Mouse (Mus musculus) MEL (cell line): ENCODE results near the gene Wipf1. TPM values are rescaled to one million over a fixed set of nuclear protein-coding genes. Genes with fewer than 3 reads are reported as not detected.

Experiments
- DNase-seq: peaks from one replicate; pipeline ENCODE4 v3.0.0; 2011; ENCODE audit warnings: low read depth, low spot score
- H3K27ac ChIP-seq: 2 replicates; pipeline ENCODE4 v1.5.1; 2012; ENCODE audit warnings: low read depth, mild to moderate bottlenecking, control low read depth, low read length, moderate library complexity; ENCODE audit not compliant: control insufficient read depth
- H3K27me3 ChIP-seq, 2 experiments: fragments of 150-350 bp in 1 of 2; sonication (generic) in 1 of 2; 2 replicates each; pipeline ENCODE4 v1.6.1; 2012; ENCODE audit warnings: low read length in 2 of 2, mild to moderate bottlenecking in 2 of 2, improper control_type of control experiment in 1 of 2, moderate library complexity in 1 of 2; ENCODE audit not compliant: insufficient read depth in 2 of 2, control insufficient read depth in 1 of 2
- H3K36me3 ChIP-seq, 2 experiments: 2 replicates each; pipeline ENCODE4 v1.6.1; 2012 to 2014; ENCODE audit warnings: low read length in 2 of 2, improper control_type of control experiment in 1 of 2, inconsistent platforms in 1 of 2, mild to moderate bottlenecking in 1 of 2; ENCODE audit not compliant: insufficient read depth in 2 of 2, control insufficient read depth in 1 of 2
- H3K4me1 ChIP-seq, 2 experiments: fragments of 150-350 bp in 1 of 2; sonication (generic) in 1 of 2; 2 replicates each; pipeline ENCODE4 v1.6.1; 2012; ENCODE audit warnings: low read length in 2 of 2, improper control_type of control experiment in 1 of 2, mild to moderate bottlenecking in 1 of 2; ENCODE audit not compliant: insufficient read depth in 2 of 2, control insufficient read depth in 1 of 2
- H3K4me3 ChIP-seq, 2 experiments: fragments of 150-350 bp in 1 of 2; sonication (generic) in 1 of 2; 2 replicates each; pipeline ENCODE4 v1.5.1; 2012; ENCODE audit warnings: low read depth in 2 of 2, low read length in 2 of 2, mild to moderate bottlenecking in 2 of 2, moderate library complexity in 2 of 2, control low read depth in 1 of 2, improper control_type of control experiment in 1 of 2; ENCODE audit not compliant: control insufficient read depth in 1 of 2, insufficient read depth in 1 of 2
- H3K79me2 ChIP-seq: 2 replicates; pipeline ENCODE4 v1.6.1; 2012; ENCODE audit warnings: mild to moderate bottlenecking, low read length, moderate library complexity; ENCODE audit not compliant: control insufficient read depth, poor library complexity, insufficient read depth
- H3K9ac ChIP-seq: 2 replicates; pipeline ENCODE4 v1.6.1; 2012; ENCODE audit warnings: low read depth, mild to moderate bottlenecking, control low read depth, low read length, moderate library complexity; ENCODE audit not compliant: control insufficient read depth, poor library complexity, severe bottlenecking
- H3K9me3 ChIP-seq: fragments of 150-350 bp; sonication (generic); replicated peaks from 2 replicates; pipeline ENCODE4 v1.6.1; 2012; ENCODE audit warnings: mild to moderate bottlenecking, low read length, improper control_type of control experiment, moderate library complexity; ENCODE audit not compliant: insufficient read depth
- BHLHE40 ChIP-seq: IDR thresholded peaks from 2 replicates; pipeline ENCODE4 v1.6.1; 2012; ENCODE audit warnings: low read depth, mild to moderate bottlenecking, inconsistent platforms, low read length, improper control_type of control experiment, borderline replicate concordance
- CHD1 ChIP-seq: IDR thresholded peaks from 2 replicates; pipeline ENCODE4 v1.6.1; 2012; ENCODE audit warnings: low read depth, mild to moderate bottlenecking, inconsistent platforms, low read length, improper control_type of control experiment
- CHD2 ChIP-seq: IDR thresholded peaks from 2 replicates; pipeline ENCODE4 v1.6.1; 2011; ENCODE audit warnings: low read length, improper control_type of control experiment
- CTCF ChIP-seq, 3 experiments: IDR thresholded peaks in 2 of 3; conservative IDR thresholded peaks in 1 of 3; 2 replicates each; pipeline ENCODE4 v1.5.1; 2011 to 2012; ENCODE audit warnings: low read length in 3 of 3, low read depth in 2 of 3, mild to moderate bottlenecking in 2 of 3, improper control_type of control experiment in 1 of 3, inconsistent platforms in 1 of 3, mixed read lengths in 1 of 3, moderate library complexity in 1 of 3; ENCODE audit not compliant: control insufficient read depth in 1 of 3, insufficient read depth in 1 of 3, poor library complexity in 1 of 3, severe bottlenecking in 1 of 3
- E2F4 ChIP-seq: IDR thresholded peaks from 2 replicates; pipeline ENCODE4 v1.6.1; 2011; ENCODE audit warnings: low read depth, low read length, improper control_type of control experiment, borderline replicate concordance
- ELF1 ChIP-seq: IDR thresholded peaks from 2 replicates; pipeline ENCODE4 v1.6.1; 2014; ENCODE audit warnings: low read depth, mild to moderate bottlenecking, inconsistent platforms, low read length, improper control_type of control experiment, moderate library complexity
- EP300 ChIP-seq, 2 experiments: IDR thresholded peaks; 2 replicates each; pipeline ENCODE4 v1.6.1; 2011; ENCODE audit warnings: improper control_type of control experiment in 2 of 2, low read length in 2 of 2, low read depth in 1 of 2, mild to moderate bottlenecking in 1 of 2
- ETS1 ChIP-seq: IDR thresholded peaks from 2 replicates; pipeline ENCODE4 v1.6.1; 2012; ENCODE audit warnings: low read depth, mild to moderate bottlenecking, inconsistent platforms, low read length, improper control_type of control experiment, moderate library complexity
- GABPA ChIP-seq: IDR thresholded peaks from 2 replicates; pipeline ENCODE4 v1.6.1; 2012; ENCODE audit warnings: low read depth, mild to moderate bottlenecking, inconsistent platforms, low read length, improper control_type of control experiment, moderate library complexity
- GATA1 ChIP-seq: IDR thresholded peaks from 2 replicates; pipeline ENCODE4 v1.6.1; 2011; ENCODE audit warnings: low read depth, low read length, improper control_type of control experiment
- HCFC1 ChIP-seq: IDR thresholded peaks from 2 replicates; pipeline ENCODE4 v1.6.1; 2012; ENCODE audit warnings: low read depth, mild to moderate bottlenecking, inconsistent platforms, low read length, improper control_type of control experiment, moderate library complexity
- JUND ChIP-seq: IDR thresholded peaks from 2 replicates; pipeline ENCODE4 v1.6.1; 2011; ENCODE audit warnings: low read depth, mild to moderate bottlenecking, improper control_type of control experiment, low read length
- KAT2A ChIP-seq: conservative IDR thresholded peaks from 2 replicates; pipeline ENCODE4 v1.6.1; 2012; ENCODE audit warnings: low read depth, low read length, improper control_type of control experiment, inconsistent platforms
- MAFK ChIP-seq: IDR thresholded peaks from 2 replicates; pipeline ENCODE4 v1.6.1; 2011; ENCODE audit warnings: low read depth, mild to moderate bottlenecking, low read length, improper control_type of control experiment, borderline replicate concordance
- MAX ChIP-seq: IDR thresholded peaks from 2 replicates; pipeline ENCODE4 v1.6.1; 2011; ENCODE audit warnings: low read length, improper control_type of control experiment
- MAZ ChIP-seq: IDR thresholded peaks from 2 replicates; pipeline ENCODE4 v1.6.1; 2012; ENCODE audit warnings: low read depth, mild to moderate bottlenecking, inconsistent platforms, low read length, improper control_type of control experiment
- MEF2A ChIP-seq: IDR thresholded peaks from 2 replicates; pipeline ENCODE4 v1.6.1; 2014; ENCODE audit warnings: low read depth, mild to moderate bottlenecking, inconsistent platforms, low read length, improper control_type of control experiment; ENCODE audit not compliant: poor library complexity, insufficient replicate concordance, severe bottlenecking; ENCODE audit errors: extremely low read depth
- MXI1 ChIP-seq: IDR thresholded peaks from 2 replicates; pipeline ENCODE4 v1.6.1; 2011; ENCODE audit warnings: mild to moderate bottlenecking, low read depth, low read length, improper control_type of control experiment
- MYB ChIP-seq: IDR thresholded peaks from 2 replicates; pipeline ENCODE4 v1.6.1; 2011; ENCODE audit warnings: mild to moderate bottlenecking, low read depth, low read length, improper control_type of control experiment
- MYC ChIP-seq: IDR thresholded peaks from 2 replicates; pipeline ENCODE4 v1.6.1; 2011; ENCODE audit warnings: low read depth, mild to moderate bottlenecking, low read length, improper control_type of control experiment, moderate library complexity
- NELFE ChIP-seq: IDR thresholded peaks from 2 replicates; pipeline ENCODE4 v1.6.1; 2011; ENCODE audit warnings: low read depth, low read length, improper control_type of control experiment
- NRF1 ChIP-seq: IDR thresholded peaks from 2 replicates; pipeline ENCODE4 v1.6.1; 2014; ENCODE audit warnings: low read depth, mild to moderate bottlenecking, inconsistent platforms, low read length, improper control_type of control experiment, moderate library complexity; ENCODE audit not compliant: poor library complexity, insufficient read depth, severe bottlenecking
- POLR2A ChIP-seq, 2 experiments: IDR thresholded peaks; 2 replicates each; pipeline ENCODE4 v1.6.1; 2011 to 2012; ENCODE audit warnings: low read length in 2 of 2, mild to moderate bottlenecking in 2 of 2, control low read depth in 1 of 2, improper control_type of control experiment in 1 of 2, low read depth in 1 of 2, moderate library complexity in 1 of 2; ENCODE audit not compliant: control insufficient read depth in 1 of 2, insufficient read depth in 1 of 2, poor library complexity in 1 of 2
- POLR2AphosphoS2 ChIP-seq: IDR thresholded peaks from 2 replicates; pipeline ENCODE4 v1.6.1; 2011; ENCODE audit warnings: low read length, improper control_type of control experiment
- POLR2AphosphoS5 ChIP-seq: IDR thresholded peaks from 2 replicates; pipeline ENCODE4 v1.6.1; 2012; ENCODE audit warnings: low read depth, borderline replicate concordance, mild to moderate bottlenecking, inconsistent platforms, low read length, moderate library complexity, mixed read lengths
- RAD21 ChIP-seq: IDR thresholded peaks from 2 replicates; pipeline ENCODE4 v1.6.1; 2011; ENCODE audit warnings: mild to moderate bottlenecking, low read depth, low read length, improper control_type of control experiment
- RCOR1 ChIP-seq: IDR thresholded peaks from 2 replicates; pipeline ENCODE4 v1.6.1; 2012; ENCODE audit warnings: low read depth, mild to moderate bottlenecking, inconsistent platforms, low read length, improper control_type of control experiment
- SIN3A ChIP-seq: IDR thresholded peaks from 2 replicates; pipeline ENCODE4 v1.6.1; 2012; ENCODE audit warnings: low read length, improper control_type of control experiment, inconsistent platforms
- SMC3 ChIP-seq: IDR thresholded peaks from 2 replicates; pipeline ENCODE4 v1.6.1; 2011; ENCODE audit warnings: low read depth, low read length, improper control_type of control experiment
- TAL1 ChIP-seq: IDR thresholded peaks from 2 replicates; pipeline ENCODE4 v1.6.1; 2012; ENCODE audit warnings: mild to moderate bottlenecking, inconsistent platforms, low read length, moderate library complexity, mixed read lengths
- TCF12 ChIP-seq: IDR thresholded peaks from 2 replicates; pipeline ENCODE4 v1.6.1; 2014; ENCODE audit warnings: low read depth, mild to moderate bottlenecking, inconsistent platforms, low read length, improper control_type of control experiment, moderate library complexity
- USF1 ChIP-seq: IDR thresholded peaks from 2 replicates; pipeline ENCODE4 v1.6.1; 2014; ENCODE audit warnings: low read depth, mild to moderate bottlenecking, inconsistent platforms, low read length, improper control_type of control experiment, moderate library complexity
- USF2 ChIP-seq, 2 experiments: IDR thresholded peaks; 2 replicates each; pipeline ENCODE4 v1.6.1; 2011 to 2012; ENCODE audit warnings: improper control_type of control experiment in 2 of 2, low read length in 2 of 2, borderline replicate concordance in 1 of 2, inconsistent platforms in 1 of 2, low read depth in 1 of 2, mild to moderate bottlenecking in 1 of 2; ENCODE audit not compliant: insufficient read depth in 1 of 2
- ZC3H11A ChIP-seq: IDR thresholded peaks from 2 replicates; pipeline ENCODE4 v1.6.1; 2012; ENCODE audit warnings: low read depth, mild to moderate bottlenecking, inconsistent platforms, low read length, improper control_type of control experiment
- ZKSCAN1 ChIP-seq: IDR thresholded peaks from 2 replicates; pipeline ENCODE4 v1.6.1; 2012; ENCODE audit warnings: low read depth, mild to moderate bottlenecking, inconsistent platforms, low read length, improper control_type of control experiment, moderate library complexity
- ZMIZ1 ChIP-seq: IDR thresholded peaks from 2 replicates; pipeline ENCODE4 v1.6.1; 2012; ENCODE audit warnings: low read depth, mild to moderate bottlenecking, inconsistent platforms, low read length, improper control_type of control experiment, moderate library complexity
- ZNF384 ChIP-seq: IDR thresholded peaks from 2 replicates; pipeline ENCODE4 v1.6.1; 2012; ENCODE audit warnings: low read depth, mild to moderate bottlenecking, inconsistent platforms, low read length, improper control_type of control experiment
- polyA plus RNA-seq, 2 experiments: library from polyadenylated mRNA; stranded (reverse) in 1 of 2; unstranded in 1 of 2; fragments of >175 nt in 1 of 2; fragments of >200 nt in 1 of 2; gene quantifications; 2 replicates each; pipeline versions ENCODE4 v1.2.1 to v1.2.4; 2012; ENCODE audit warnings: low replicate concordance in 2 of 2, low read depth in 1 of 2; ENCODE audit not compliant: insufficient read length in 2 of 2, insufficient read depth in 1 of 2, missing spikeins in 1 of 2
- total RNA-seq: library from RNA; depleted of rRNA; stranded (reverse); fragments of 300-350 nt; gene quantifications from 2 replicates; pipeline ENCODE4 v1.2.3, GENCODE M21; 2012

Gene Wipf1
- total and polyA plus RNA-seq, 3 experiments = 5.2 to 83.9 (median 27.1) TPM

DNA sequence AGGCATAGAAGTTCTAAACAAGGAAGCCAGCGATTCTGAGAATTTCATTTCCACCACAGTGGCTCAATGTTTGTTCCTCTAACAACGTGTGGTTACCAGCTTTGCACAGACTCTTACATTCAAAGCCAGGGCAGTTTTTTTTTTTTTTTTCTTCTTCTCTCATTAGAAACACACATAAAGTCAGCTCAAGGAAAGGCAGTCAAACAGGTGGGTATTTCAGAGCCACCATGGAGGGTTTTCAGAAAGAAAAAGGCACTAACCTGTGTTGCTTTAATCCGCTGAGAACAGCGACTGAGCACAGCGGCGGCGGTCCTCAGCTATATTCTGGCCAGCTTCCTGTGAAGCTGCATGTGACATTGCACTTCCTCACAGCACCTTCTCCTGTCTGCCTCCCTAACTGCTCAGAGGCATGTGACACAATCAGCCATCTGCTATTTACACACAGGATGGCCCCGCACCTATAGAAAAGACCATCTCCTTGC lies 43.4 kb downstream of the Wipf1 start:
- Histone ChIP-seq H3K36me3 (peaks cover 0 to 14% of the 10 kb centered on the region in 2 experiments; a peak in 2 of 4 replicates), H3K9me3 (no peaks in the 10 kb centered on the region), H3K27me3 (no peaks in the 10 kb centered on the region), H3K79me2 (peaks cover 28% of the 10 kb centered on the region), H3K4me1 (peaks cover 0 to 16% of the 10 kb centered on the region in 2 experiments; a peak in 2 of 4 replicates), H3K27ac (peak overlapping the region; percentile 94), H3K4me3 (peak overlapping the region; percentile 64 to 74), H3K9ac (peak overlapping the region; percentile 77)
- DNase-seq = peak; percentile 84
- TF ChIP-seq POLR2A (IDR thresholded peaks at IDR 0.05; ENCODE audit: control insufficient read depth in 1 of 2, insufficient read depth in 1 of 2, low read depth in 1 of 2, low read length in 2 of 2, poor library complexity in 1 of 2) (peak; percentile 77 to 84), MEF2A (no peak), POLR2AphosphoS5 (no peak), MXI1 (peak; percentile 92), POLR2AphosphoS2 (peak; percentile 56; the same call in 1 of the 2 replicates), MYC (peak; percentile 85), RAD21 (no peak), EP300 (IDR thresholded peaks at IDR 0.05; ENCODE audit: low read depth in 1 of 2, low read length in 2 of 2) (peak in 1 of 2 experiments; percentile 38; a peak in 2 of 4 replicates), CHD2 (no peak), USF2 (IDR thresholded peaks at IDR 0.05; ENCODE audit: borderline replicate concordance in 1 of 2, insufficient read depth in 1 of 2, low read depth in 1 of 2, low read length in 2 of 2) (0 out of 4 replicates have a peak, but pooled peaks of 1 of the 2 experiments have one; percentile 51), SIN3A (peak; percentile 50; the same call in 1 of the 2 replicates), KAT2A (no peak; the same call in 1 of the 2 replicates), MAZ (no peak), ZKSCAN1 (no peak), JUND (no peak), ZNF384 (peak; percentile 82), MYB (no peak), CTCF (IDR thresholded peaks at IDR 0.05 in 2 of 3, conservative IDR thresholded peaks at IDR 0.05 in 1 of 3; ENCODE audit: control insufficient read depth in 1 of 3, insufficient read depth in 1 of 3, low read depth in 2 of 3, low read length in 3 of 3, poor library complexity in 1 of 3, severe bottlenecking in 1 of 3) (no peak), ELF1 (peak; percentile 59; the same call in 1 of the 2 replicates), HCFC1 (peak; percentile 15; the same call in 1 of the 2 replicates), SMC3 (no peak), ETS1 (peak; percentile 58), E2F4 (no peak), ZC3H11A (no peak), GATA1 (no peak), RCOR1 (no peak), CHD1 (0 out of 2 replicates have a peak, but pooled peaks have one; percentile 75), TCF12 (peak; percentile 65; the same call in 1 of the 2 replicates), ZMIZ1 (peak; percentile 85), TAL1 (no peak), NRF1 (no peak), BHLHE40 (peak; percentile 65; the same call in 1 of the 2 replicates), NELFE (peak; percentile 83), USF1 (peak; percentile 90), GABPA (no peak), MAFK (no peak), MAX (peak; percentile 90)
